Mouse (Mus musculus) kidney, adult 9 months (tissue): ENCODE data around the gene Kcnf1.
A peak's percentile ranks its signal among the peaks of the same experiment; 100 is the strongest.

Source experiments
- DNase-seq: peaks from one replicate; pipeline ENCODE4 v3.0.0; 2022

Kcnf1 gene

DNA sequence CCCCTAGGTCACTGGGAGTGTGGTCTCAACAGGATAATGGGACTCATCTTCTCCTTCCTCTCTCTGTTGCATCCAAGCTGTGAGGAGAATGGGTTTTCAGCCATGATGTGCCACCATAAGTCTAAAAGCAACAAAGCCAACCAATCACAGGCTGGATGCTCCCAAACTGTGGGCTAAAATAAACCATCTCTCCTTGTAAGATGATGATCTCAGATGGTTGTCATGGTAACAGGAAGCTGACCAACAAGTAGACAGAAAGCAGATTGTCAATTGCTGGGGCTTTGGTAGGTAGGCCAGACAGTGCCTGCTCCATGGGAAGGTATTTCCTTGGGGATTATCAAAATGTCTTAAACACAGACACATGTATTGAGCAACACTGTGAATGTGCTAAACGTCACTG is 20.9 kb downstream of the Kcnf1 start:
- DNase-seq, result no peak

DNA sequence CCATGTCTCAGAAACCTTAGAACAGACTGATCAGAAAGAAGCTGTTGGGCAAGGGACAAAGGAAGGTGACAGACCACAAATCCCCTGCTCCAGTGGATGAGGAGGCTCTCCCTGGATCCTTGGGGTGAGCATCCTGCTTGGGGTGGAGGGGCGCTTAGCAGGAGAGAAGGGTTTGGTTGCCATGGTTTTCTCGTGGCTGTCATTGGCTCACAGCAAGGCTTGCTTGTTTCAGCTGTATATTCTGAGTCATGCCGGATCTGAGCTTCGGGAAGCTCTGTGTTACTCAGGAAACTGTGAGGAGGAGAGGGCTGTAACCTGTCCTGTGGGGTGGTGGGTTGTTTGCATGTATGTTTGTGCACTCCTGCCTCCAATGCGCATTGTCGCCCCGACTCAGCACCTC is 23.8 kb downstream of the Kcnf1 start:
- DNase-seq, result no peak

DNA sequence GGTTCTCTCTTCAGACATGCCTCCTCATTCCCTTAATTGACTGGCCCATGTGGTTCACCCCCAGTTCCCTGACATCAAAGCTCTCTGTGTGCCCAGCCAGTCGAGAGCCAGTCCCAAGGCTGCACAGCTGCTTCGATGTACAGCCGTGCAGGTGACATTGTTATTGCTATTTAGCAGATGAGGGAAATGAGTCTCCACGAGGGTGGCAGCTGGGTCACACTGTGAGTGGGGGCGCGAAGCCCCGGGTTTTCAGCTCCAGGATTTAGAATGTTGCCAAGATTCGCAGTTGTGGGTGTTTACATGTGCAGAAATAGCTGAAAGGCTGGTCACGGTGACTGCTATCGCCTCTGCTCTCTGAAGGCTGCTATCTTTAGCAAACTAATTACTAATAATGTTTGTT is 27.8 kb downstream of the Kcnf1 start:
- no peak for DNase-seq

DNA sequence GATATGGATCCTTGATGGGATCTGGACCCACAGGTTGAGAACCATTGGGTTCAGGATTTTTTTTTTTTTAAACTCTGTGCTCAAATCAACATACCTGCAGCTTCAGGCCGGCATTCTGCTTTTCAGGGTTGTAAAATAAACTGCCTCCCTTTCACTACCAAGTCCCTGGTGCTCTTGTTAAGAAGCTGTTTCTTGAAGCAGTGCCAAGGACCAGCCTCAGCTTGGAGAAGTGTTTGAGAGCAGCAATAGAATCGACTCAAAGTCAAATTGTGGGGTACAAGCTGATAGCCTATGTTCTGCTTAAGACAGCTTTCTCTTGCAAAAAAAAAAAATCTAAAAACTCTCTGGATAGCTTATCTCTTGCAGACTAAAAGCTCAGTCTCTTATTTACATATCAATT is 34.9 kb downstream of the Kcnf1 start:
- DNase-seq, result no peak

DNA sequence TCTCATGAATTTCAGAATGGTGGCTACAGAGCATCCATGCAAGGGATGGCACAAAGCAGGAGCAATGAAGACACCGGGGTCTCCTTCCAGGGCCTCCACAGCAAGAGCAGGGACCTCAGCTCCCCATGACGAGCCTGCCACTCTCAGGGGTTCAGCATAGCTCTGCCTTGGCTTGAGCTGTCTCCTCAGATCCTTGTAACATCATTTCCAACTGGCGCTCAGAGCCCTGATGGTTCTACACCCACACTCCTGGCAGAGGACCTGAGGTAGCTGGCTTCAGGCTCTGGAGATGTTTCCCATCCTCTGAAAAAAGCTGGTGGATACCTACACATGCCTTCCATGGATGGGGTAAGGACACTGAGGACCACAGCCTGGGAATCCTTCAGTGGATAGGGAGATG is 36.3 kb downstream of the Kcnf1 start:
- no peak for DNase-seq

DNA sequence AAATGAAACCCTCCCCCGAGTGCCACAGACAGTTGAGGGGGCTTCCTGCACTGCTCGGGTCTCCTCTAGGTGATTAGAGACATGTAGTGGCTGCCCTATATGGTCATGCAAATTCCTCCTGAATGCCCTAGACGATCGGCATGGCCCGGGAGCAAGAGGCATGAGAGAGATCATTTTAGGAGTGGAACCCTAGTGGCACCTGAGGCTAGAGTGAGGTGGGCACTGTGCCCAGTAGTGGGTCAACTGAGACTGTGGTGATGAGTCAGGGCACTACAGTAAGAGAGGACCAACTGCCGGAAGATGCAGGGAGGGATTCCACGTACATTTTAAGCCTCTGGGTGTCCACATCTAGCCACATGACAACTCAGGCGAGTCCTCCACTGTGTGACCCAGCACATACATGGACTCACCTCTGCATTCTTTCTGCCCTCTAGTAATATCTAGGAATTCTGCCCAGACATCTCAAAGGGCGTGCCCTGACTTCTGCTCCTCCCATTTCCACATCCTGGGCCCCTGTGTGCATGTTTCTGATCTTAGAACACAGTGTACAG is 42.1 kb downstream of the Kcnf1 start:
- no peak for DNase-seq

DNA sequence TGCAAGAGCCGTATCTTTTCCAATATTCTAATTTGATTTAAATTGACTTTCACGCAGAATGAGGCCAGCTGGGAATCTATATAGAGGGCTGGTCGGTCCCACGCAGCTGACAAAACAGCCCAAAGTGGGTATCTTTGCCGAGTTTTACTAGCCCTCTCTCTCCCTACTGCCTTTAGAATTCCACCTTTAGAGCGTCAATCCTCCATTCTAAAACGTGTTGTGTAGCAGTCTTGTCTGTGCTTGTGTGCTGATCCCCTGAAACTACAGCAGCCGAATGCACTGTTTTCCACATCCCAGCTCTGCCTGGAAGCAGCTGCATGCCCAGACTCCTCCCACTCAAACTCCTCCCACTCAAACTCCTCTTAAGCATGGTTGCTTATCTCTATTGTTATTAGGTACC is 44.4 kb downstream of the Kcnf1 start:
- no peak for DNase-seq

DNA sequence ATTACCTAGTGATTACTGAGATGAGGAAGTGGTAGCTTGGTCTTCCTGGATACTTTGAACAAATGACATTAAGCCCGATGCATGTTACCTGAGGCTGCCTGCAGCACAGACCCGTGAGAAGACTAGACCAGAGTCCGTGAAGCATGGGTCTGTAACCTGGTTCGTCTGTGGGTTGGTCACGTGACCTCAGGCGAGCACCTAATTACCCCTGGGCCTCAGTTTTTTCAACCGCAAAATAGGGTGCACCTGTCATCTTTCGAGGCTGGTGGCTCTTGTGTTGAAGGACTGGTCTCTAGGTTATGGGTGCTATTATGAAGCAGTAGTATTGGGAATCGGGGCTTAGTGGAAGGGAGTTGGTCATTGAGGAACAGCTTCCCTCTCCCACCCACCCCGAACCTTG is 45.1 kb downstream of the Kcnf1 start:
- no peak for DNase-seq

DNA sequence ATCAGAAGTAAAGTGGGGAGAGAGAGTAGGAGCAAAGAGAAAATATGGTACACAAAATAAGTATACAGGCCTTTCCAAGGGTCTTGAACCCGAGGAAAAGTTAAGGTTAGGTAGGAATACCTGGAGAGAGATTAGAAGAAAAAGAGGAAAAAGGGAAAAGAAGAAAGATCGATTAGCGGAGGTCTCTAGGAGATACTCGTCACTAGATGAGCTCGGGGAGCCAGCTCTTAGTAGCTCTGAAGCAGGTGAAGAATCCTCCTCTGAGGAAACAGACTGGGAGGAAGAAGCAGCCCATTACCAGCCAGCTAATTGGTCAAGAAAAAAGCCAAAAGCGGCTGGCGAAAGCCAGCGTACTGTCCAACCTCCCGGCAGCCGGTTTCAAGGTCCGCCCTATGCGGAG is 53.8 kb downstream of the Kcnf1 start:
- DNase-seq, result peak; percentile 22
